Mouse (Mus musculus) layer of hippocampus, adult 9-10 months (tissue): ENCODE measurements at regions not wholly inside any gene's neighbourhood (a gene's known extent, or its start where the extent isn't known, plus 50 kb on each side); places are given as distances from the start of the nearest gene placed in this dataset.

Experiments used
- DNase-seq: peaks from one replicate; pipeline ENCODE4 v3.0.0; 2022; ENCODE audit warnings: low spot score

DNA sequence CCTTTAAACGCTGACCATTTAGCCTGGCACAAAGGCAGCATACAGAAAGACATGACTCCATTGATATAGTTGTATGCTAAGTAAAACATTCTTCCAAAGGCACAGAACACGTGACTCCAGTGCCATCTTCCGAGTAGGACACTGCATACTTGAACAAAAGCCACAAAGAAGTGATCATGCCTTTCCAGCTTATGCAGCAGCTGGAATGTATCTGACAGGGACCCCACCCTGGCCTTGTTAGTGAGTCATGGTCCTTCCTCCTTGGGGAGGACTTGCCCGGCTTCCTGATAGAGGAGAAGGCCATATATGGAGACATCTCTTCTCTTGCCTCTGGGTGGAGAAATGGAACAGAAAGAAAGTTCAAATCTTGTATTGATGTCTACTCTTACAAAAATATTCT lies 749.8 kb downstream of the Inhba start:
- DNase-seq, result no peak

DNA sequence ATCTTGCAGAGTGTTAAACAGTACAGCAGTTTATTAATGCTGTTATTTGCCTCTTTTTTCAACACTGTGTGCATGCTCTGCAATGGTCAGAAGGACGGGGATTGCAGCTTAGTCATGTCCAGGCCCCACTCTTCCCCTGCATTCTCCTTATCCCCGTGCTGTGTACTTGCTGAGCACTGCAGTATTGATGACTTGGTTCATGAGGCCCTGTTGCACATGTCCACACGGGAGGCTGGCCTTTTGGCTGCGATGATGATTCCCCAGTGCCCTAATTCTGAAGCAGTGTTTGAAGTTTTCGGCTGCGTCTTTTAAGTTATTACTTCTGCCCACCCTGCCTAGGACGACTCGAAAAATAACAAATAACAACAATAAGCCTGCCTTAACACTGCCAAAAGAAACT lies 750.7 kb downstream of the Inhba start:
- DNase-seq, result no peak

- no peak for DNase-seq
Measured at GRCm38 (mm10) chr13:16762727-16763512, 751.3 kb downstream of the Inhba start.

DNA sequence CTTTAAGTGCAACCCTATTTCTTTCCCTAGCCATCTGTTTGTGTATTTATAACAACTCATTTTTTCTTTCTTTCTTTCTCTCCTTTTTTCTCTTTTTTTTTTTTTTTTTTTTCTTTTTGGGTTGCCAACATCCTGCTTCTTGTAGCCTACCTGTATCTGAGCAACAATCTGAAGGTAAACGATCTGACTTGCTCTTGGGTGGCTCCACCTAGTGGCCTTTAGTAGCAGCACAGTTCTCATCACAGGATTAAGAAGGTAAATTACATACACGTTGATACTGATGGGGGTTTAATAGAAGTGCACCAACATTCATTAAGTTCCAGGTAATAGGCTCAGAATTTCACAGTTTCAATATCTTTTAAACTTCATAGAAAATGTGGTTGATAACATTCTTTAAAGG lies 752.1 kb downstream of the Inhba start:
- no peak for DNase-seq

GRCm38 (mm10) chr13:16769409-16769808 lies 757.8 kb downstream of the Inhba start:
- DNase-seq, result no peak

GRCm38 (mm10) chr13:16769848-16770422 lies 758.3 kb downstream of the Inhba start:
- DNase-seq, result no peak

DNA sequence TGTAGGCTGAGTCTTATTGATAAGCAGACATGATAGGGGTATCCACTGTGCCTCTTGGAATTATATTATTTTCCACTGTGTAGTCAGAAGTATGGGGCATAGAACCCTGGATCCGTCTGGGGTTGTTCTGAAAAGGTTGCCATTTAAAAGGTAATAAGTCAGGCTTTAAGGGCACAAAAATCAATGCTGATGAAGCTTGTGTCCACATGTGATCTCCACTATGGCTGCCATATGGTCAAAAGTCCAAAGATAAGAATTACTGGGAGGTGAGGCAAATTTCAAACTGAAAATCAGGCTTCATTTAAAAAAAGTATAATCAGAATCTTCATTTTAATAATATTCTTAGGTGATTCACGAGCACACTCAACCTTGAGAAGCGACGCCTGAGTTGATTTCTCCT lies 760.2 kb downstream of the Inhba start:
- no peak for DNase-seq

- DNase-seq, result no peak
Measured at GRCm38 (mm10) chr13:16805560-16805959, 793.9 kb downstream of the Inhba start.
